Mouse (Mus musculus) MEL (cell line): Measurements from ENCODE around the gene Lrrc29. TPM values are rescaled to one million over a fixed set of nuclear protein-coding genes. Genes with fewer than 3 reads are reported as not detected.

Experiments
- DNase-seq: peaks from one replicate; pipeline ENCODE4 v3.0.0; 2011; ENCODE audit warnings: low read depth, low spot score
- H3K27ac ChIP-seq: 2 replicates; pipeline ENCODE4 v1.5.1; 2012; ENCODE audit warnings: low read depth, mild to moderate bottlenecking, control low read depth, low read length, moderate library complexity; ENCODE audit not compliant: control insufficient read depth
- H3K27me3 ChIP-seq, 2 experiments: fragments of 150-350 bp in 1 of 2; sonication (generic) in 1 of 2; 2 replicates each; pipeline ENCODE4 v1.6.1; 2012; ENCODE audit warnings: low read length in 2 of 2, mild to moderate bottlenecking in 2 of 2, improper control_type of control experiment in 1 of 2, moderate library complexity in 1 of 2; ENCODE audit not compliant: insufficient read depth in 2 of 2, control insufficient read depth in 1 of 2
- H3K36me3 ChIP-seq, 2 experiments: 2 replicates each; pipeline ENCODE4 v1.6.1; 2012 to 2014; ENCODE audit warnings: low read length in 2 of 2, improper control_type of control experiment in 1 of 2, inconsistent platforms in 1 of 2, mild to moderate bottlenecking in 1 of 2; ENCODE audit not compliant: insufficient read depth in 2 of 2, control insufficient read depth in 1 of 2
- H3K4me1 ChIP-seq, 2 experiments: fragments of 150-350 bp in 1 of 2; sonication (generic) in 1 of 2; 2 replicates each; pipeline ENCODE4 v1.6.1; 2012; ENCODE audit warnings: low read length in 2 of 2, improper control_type of control experiment in 1 of 2, mild to moderate bottlenecking in 1 of 2; ENCODE audit not compliant: insufficient read depth in 2 of 2, control insufficient read depth in 1 of 2
- H3K4me3 ChIP-seq, 2 experiments: fragments of 150-350 bp in 1 of 2; sonication (generic) in 1 of 2; 2 replicates each; pipeline ENCODE4 v1.5.1; 2012; ENCODE audit warnings: low read depth in 2 of 2, low read length in 2 of 2, mild to moderate bottlenecking in 2 of 2, moderate library complexity in 2 of 2, control low read depth in 1 of 2, improper control_type of control experiment in 1 of 2; ENCODE audit not compliant: control insufficient read depth in 1 of 2, insufficient read depth in 1 of 2
- H3K79me2 ChIP-seq: 2 replicates; pipeline ENCODE4 v1.6.1; 2012; ENCODE audit warnings: mild to moderate bottlenecking, low read length, moderate library complexity; ENCODE audit not compliant: control insufficient read depth, poor library complexity, insufficient read depth
- H3K9ac ChIP-seq: 2 replicates; pipeline ENCODE4 v1.6.1; 2012; ENCODE audit warnings: low read depth, mild to moderate bottlenecking, control low read depth, low read length, moderate library complexity; ENCODE audit not compliant: control insufficient read depth, poor library complexity, severe bottlenecking
- H3K9me3 ChIP-seq: fragments of 150-350 bp; sonication (generic); replicated peaks from 2 replicates; pipeline ENCODE4 v1.6.1; 2012; ENCODE audit warnings: mild to moderate bottlenecking, low read length, improper control_type of control experiment, moderate library complexity; ENCODE audit not compliant: insufficient read depth
- CHD1 ChIP-seq: IDR thresholded peaks from 2 replicates; pipeline ENCODE4 v1.6.1; 2012; ENCODE audit warnings: low read depth, mild to moderate bottlenecking, inconsistent platforms, low read length, improper control_type of control experiment
- CTCF ChIP-seq, 3 experiments: IDR thresholded peaks in 2 of 3; conservative IDR thresholded peaks in 1 of 3; 2 replicates each; pipeline ENCODE4 v1.5.1; 2011 to 2012; ENCODE audit warnings: low read length in 3 of 3, low read depth in 2 of 3, mild to moderate bottlenecking in 2 of 3, improper control_type of control experiment in 1 of 3, inconsistent platforms in 1 of 3, mixed read lengths in 1 of 3, moderate library complexity in 1 of 3; ENCODE audit not compliant: control insufficient read depth in 1 of 3, insufficient read depth in 1 of 3, poor library complexity in 1 of 3, severe bottlenecking in 1 of 3
- E2F4 ChIP-seq: IDR thresholded peaks from 2 replicates; pipeline ENCODE4 v1.6.1; 2011; ENCODE audit warnings: low read depth, low read length, improper control_type of control experiment, borderline replicate concordance
- HCFC1 ChIP-seq: IDR thresholded peaks from 2 replicates; pipeline ENCODE4 v1.6.1; 2012; ENCODE audit warnings: low read depth, mild to moderate bottlenecking, inconsistent platforms, low read length, improper control_type of control experiment, moderate library complexity
- MAX ChIP-seq: IDR thresholded peaks from 2 replicates; pipeline ENCODE4 v1.6.1; 2011; ENCODE audit warnings: low read length, improper control_type of control experiment
- MEF2A ChIP-seq: IDR thresholded peaks from 2 replicates; pipeline ENCODE4 v1.6.1; 2014; ENCODE audit warnings: low read depth, mild to moderate bottlenecking, inconsistent platforms, low read length, improper control_type of control experiment; ENCODE audit not compliant: poor library complexity, insufficient replicate concordance, severe bottlenecking; ENCODE audit errors: extremely low read depth
- MXI1 ChIP-seq: IDR thresholded peaks from 2 replicates; pipeline ENCODE4 v1.6.1; 2011; ENCODE audit warnings: mild to moderate bottlenecking, low read depth, low read length, improper control_type of control experiment
- POLR2AphosphoS2 ChIP-seq: IDR thresholded peaks from 2 replicates; pipeline ENCODE4 v1.6.1; 2011; ENCODE audit warnings: low read length, improper control_type of control experiment
- RAD21 ChIP-seq: IDR thresholded peaks from 2 replicates; pipeline ENCODE4 v1.6.1; 2011; ENCODE audit warnings: mild to moderate bottlenecking, low read depth, low read length, improper control_type of control experiment
- SMC3 ChIP-seq: IDR thresholded peaks from 2 replicates; pipeline ENCODE4 v1.6.1; 2011; ENCODE audit warnings: low read depth, low read length, improper control_type of control experiment
- TAL1 ChIP-seq: IDR thresholded peaks from 2 replicates; pipeline ENCODE4 v1.6.1; 2012; ENCODE audit warnings: mild to moderate bottlenecking, inconsistent platforms, low read length, moderate library complexity, mixed read lengths
- TCF12 ChIP-seq: IDR thresholded peaks from 2 replicates; pipeline ENCODE4 v1.6.1; 2014; ENCODE audit warnings: low read depth, mild to moderate bottlenecking, inconsistent platforms, low read length, improper control_type of control experiment, moderate library complexity
- UBTF ChIP-seq: IDR thresholded peaks from 2 replicates; pipeline ENCODE4 v1.6.1; 2012; ENCODE audit warnings: low read depth, mild to moderate bottlenecking, inconsistent platforms, low read length, improper control_type of control experiment, moderate library complexity, borderline replicate concordance; ENCODE audit not compliant: insufficient read depth
- ZC3H11A ChIP-seq: IDR thresholded peaks from 2 replicates; pipeline ENCODE4 v1.6.1; 2012; ENCODE audit warnings: low read depth, mild to moderate bottlenecking, inconsistent platforms, low read length, improper control_type of control experiment
- ZNF384 ChIP-seq: IDR thresholded peaks from 2 replicates; pipeline ENCODE4 v1.6.1; 2012; ENCODE audit warnings: low read depth, mild to moderate bottlenecking, inconsistent platforms, low read length, improper control_type of control experiment
- polyA plus RNA-seq, 2 experiments: library from polyadenylated mRNA; stranded (reverse) in 1 of 2; unstranded in 1 of 2; fragments of >175 nt in 1 of 2; fragments of >200 nt in 1 of 2; gene quantifications; 2 replicates each; pipeline versions ENCODE4 v1.2.1 to v1.2.4; 2012; ENCODE audit warnings: low replicate concordance in 2 of 2, low read depth in 1 of 2; ENCODE audit not compliant: insufficient read length in 2 of 2, insufficient read depth in 1 of 2, missing spikeins in 1 of 2
- total RNA-seq: library from RNA; depleted of rRNA; stranded (reverse); fragments of 300-350 nt; gene quantifications from 2 replicates; pipeline ENCODE4 v1.2.3, GENCODE M21; 2012

Gene Lrrc29
- total and polyA plus RNA-seq, 3 experiments, result 2.6 to 6.1 TPM; not detected in 1

DNA sequence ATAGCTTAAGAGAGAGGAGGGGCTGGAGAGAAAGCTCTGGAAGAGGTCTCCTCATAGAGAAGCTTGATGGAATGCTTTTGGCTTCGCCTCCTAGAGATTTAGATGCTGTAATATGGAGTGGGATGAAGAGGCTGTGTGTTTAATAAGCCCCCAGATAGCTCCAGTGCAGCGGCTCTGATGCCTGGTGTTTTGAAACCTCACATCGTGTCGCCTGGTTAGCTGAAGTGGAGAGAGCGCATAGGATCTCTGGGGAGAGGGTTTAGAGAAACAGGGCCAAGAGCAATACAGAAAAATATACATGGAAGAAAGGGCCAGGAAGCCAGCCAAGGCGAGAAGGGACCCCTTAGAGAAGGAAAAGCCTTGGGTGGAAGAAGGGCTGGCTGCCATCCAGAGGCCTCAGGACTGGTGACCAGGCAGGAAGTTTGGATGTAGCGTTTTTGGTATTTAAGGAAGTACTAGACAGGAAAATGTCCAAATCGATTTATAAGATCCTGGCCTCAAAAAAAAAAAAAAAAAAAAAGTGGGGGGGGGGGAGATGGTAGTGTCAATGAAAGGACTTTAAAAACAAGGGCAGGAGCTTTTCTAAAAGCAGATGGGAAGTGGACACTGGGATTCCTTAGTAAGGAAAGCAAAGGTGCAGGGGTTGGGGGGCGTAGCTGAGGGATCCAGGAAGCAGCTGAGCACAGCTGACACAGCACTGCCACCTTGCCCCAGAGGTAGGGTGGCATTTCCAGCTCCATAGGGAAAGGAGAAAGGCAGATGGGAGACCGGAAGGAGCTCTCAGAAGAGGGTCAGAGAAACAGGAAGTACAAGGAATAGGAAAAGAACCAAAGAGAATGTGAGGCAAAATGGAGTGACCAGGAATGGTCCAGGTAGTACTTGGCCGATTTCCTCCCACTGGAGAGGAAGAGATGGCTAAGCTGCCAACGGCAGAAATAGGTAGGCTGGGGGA is 35.9 kb upstream of the Lrrc29 start:
- Histone ChIP-seq H3K27me3 (no peaks in the 10 kb centered on the region; a peak in 1 of 4 replicates), H3K27ac (no peak overlapping the region), H3K9ac (no peak overlapping the region), H3K9me3 (no peaks in the 10 kb centered on the region), H3K4me1 (no peaks in the 10 kb centered on the region), H3K4me3 (no peak overlapping the region), H3K79me2 (no peaks in the 10 kb centered on the region), H3K36me3 (no peaks in the 10 kb centered on the region)
- DNase-seq, result no peak
- TF ChIP-seq ZNF384 (0 out of 2 replicates have a peak, but pooled peaks have one; percentile 9), SMC3 (no peak)

DNA sequence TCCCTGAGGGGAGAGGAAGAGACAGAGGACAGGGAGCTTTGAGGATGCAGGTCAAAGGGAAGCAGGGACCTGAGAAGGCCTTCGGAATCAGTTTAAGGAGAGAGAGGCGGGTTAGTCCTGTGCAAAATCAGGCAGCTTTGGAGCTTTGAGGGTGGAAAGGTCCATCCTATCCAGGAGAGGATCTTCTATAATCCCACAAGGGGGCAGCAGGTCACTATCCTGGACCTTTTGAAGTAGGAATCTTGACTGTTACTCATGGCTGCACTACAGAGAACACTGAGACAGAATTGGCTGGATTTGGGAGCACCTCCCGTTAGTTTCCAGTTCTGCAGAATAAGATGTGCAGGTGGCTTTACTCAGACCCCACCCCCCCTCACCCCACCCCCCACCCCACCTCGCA is 33.6 kb upstream of the Lrrc29 start:
- Histone ChIP-seq H3K4me1 (no peaks in the 10 kb centered on the region), H3K9ac (no peak overlapping the region), H3K36me3 (no peaks in the 10 kb centered on the region)
- no peak for TF ChIP-seq TCF12
- no peak for TF ChIP-seq POLR2AphosphoS2
- TF ChIP-seq TAL1, result no peak
- TF ChIP-seq RAD21, result peak; percentile 30
- no peak for TF ChIP-seq ZNF384
- TF ChIP-seq HCFC1, result no peak
- no peak for TF ChIP-seq MXI1
- TF ChIP-seq CTCF (IDR thresholded peaks at IDR 0.05 in 2 of 3, conservative IDR thresholded peaks at IDR 0.05 in 1 of 3; ENCODE audit: control insufficient read depth in 1 of 3, insufficient read depth in 1 of 3, low read depth in 2 of 3, low read length in 3 of 3, poor library complexity in 1 of 3, severe bottlenecking in 1 of 3), result peak in 1 of 3 experiments; percentile 30; a peak in 2 of 6 replicates
- no peak for TF ChIP-seq CHD1
- TF ChIP-seq MEF2A, result no peak
- no peak for TF ChIP-seq E2F4
- TF ChIP-seq MAX, result no peak
- no peak for TF ChIP-seq ZC3H11A
- no peak for TF ChIP-seq UBTF
- TF ChIP-seq, all 39 proteins: peak for 2
- Histone ChIP-seq H3K27ac (no peak overlapping the region), H3K79me2 (no peaks in the 10 kb centered on the region), H3K27me3 (no peaks in the 10 kb centered on the region; a peak in 1 of 4 replicates), H3K4me3 (no peak overlapping the region), H3K9me3 (no peaks in the 10 kb centered on the region)
- no peak for DNase-seq
